Mouse (Mus musculus) brain, embryonic 14.5 days (tissue): Measurements from ENCODE around the gene 9230112D13Rik.

Experiments
- CTCF ChIP-seq: fragments of 200-500 bp; IDR thresholded peaks from 2 replicates; pipeline ENCODE4 v1.5.1; 2012; ENCODE audit warnings: inconsistent platforms, mild to moderate bottlenecking, moderate library complexity, borderline replicate concordance; ENCODE audit not compliant: insufficient read depth, insufficient read length; ENCODE audit errors: extremely low read depth
- POLR2A ChIP-seq: fragments of 200-500 bp; IDR thresholded peaks from 2 replicates; pipeline ENCODE4 v1.6.1; 2012; ENCODE audit warnings: mild to moderate bottlenecking, inconsistent platforms, borderline replicate concordance; ENCODE audit not compliant: poor library complexity, insufficient read depth, insufficient read length, severe bottlenecking; ENCODE audit errors: extremely low read depth

DNA sequence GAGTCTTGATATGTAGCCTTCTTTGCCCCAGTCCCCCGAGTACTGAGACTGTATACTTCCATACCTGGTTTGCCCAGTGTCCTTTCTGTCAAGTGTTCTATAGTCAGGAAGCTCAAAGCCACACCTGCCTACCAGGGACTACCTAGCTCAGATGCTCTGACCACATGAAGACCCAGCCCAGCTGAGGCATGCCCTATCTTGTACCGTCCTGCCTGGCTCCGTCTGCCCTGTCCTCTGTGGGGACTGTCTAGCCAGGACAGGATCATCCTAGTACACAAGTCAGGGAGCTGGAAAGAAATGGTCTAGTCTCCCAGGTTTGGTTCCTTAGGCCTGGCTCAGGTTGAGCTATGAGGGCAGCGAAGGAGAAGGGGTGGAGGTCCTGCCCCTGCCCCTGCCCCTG is 46.0 kb upstream of the 9230112D13Rik start:
- TF ChIP-seq POLR2A (no peak), CTCF (no peak)
